Mouse (Mus musculus): ENCODE results near the gene Cbln3. TPM values are rescaled to one million over a fixed set of nuclear protein-coding genes. Genes with fewer than 3 reads are reported as not detected.
A peak's percentile ranks its signal among the peaks of the same experiment; 100 is the strongest.

Gene Cbln3
- total and polyA plus RNA-seq, 2 experiments from 2014 or later: 0.68 to 0.73 TPM

GRCm38 (mm10) chr14:55918240-55919082, 34.3 kb upstream of the Cbln3 start:
- H3K27me3 ChIP-seq (ENCODE audit: control insufficient read depth, insufficient read depth, low read length): no peaks in the 10 kb centered on the region
- ATAC-seq (ENCODE audit: insufficient read depth, low read depth) (peak; percentile 69), DNase-seq (ENCODE audit: low spot score) (peak; percentile 86)
- no peaks in the 10 kb centered on the region for H3K36me3 ChIP-seq (replicated peaks; ENCODE audit: control insufficient read depth, insufficient read depth, low read length)
- no peaks in the 10 kb centered on the region for H3K9me3 ChIP-seq (replicated peaks; ENCODE audit: control insufficient read depth, low read length)
- H3K4me3 ChIP-seq (ENCODE audit: low read depth, low read length): no peak overlapping the region
- no peak overlapping the region for H3K4me2 ChIP-seq (ENCODE audit: low read depth, low read length)
- TF ChIP-seq CTCF (IDR thresholded peaks at IDR 0.05; ENCODE audit: low read depth): peak; percentile 95
- no peak for TF ChIP-seq EP300 (IDR thresholded peaks at IDR 0.05; ENCODE audit: low read depth)
- no peak overlapping the region for H3K9ac ChIP-seq (replicated peaks; ENCODE audit: low read depth, low read length)
- no peaks in the 10 kb centered on the region for H3K4me1 ChIP-seq (ENCODE audit: control insufficient read depth, insufficient read depth)
- 38% methylated on average over 14 of the region's 14 CpGs for WGBS
- H3K27ac ChIP-seq (ENCODE audit: low read depth): no peak overlapping the region

GRCm38 (mm10) chr14:55913406-55913805, 29.2 kb upstream of the Cbln3 start:
- no peak for ATAC-seq (ENCODE audit: insufficient read depth, low read depth)
- WGBS: 50% methylated on average over 4 of the region's 4 CpGs
- H3K4me2 ChIP-seq (ENCODE audit: low read depth, low read length): no peak overlapping the region

GRCm38 (mm10) chr14:55905518-55905917, 21.3 kb upstream of the Cbln3 start:
- Histone ChIP-seq H3K9ac (replicated peaks; ENCODE audit: low read depth, low read length) (no peak overlapping the region), H3K27ac (ENCODE audit: low read depth) (no peak overlapping the region), H3K9me3 (replicated peaks; ENCODE audit: control insufficient read depth, low read length) (no peaks in the 10 kb centered on the region), H3K4me3 (ENCODE audit: low read depth, low read length) (no peak overlapping the region), H3K4me2 (ENCODE audit: low read depth, low read length) (no peak overlapping the region), H3K36me3 (replicated peaks; ENCODE audit: control insufficient read depth, insufficient read depth, low read length) (no peaks in the 10 kb centered on the region), H3K27me3 (ENCODE audit: control insufficient read depth, insufficient read depth, low read length) (no peaks in the 10 kb centered on the region), H3K4me1 (ENCODE audit: control insufficient read depth, insufficient read depth) (peaks cover 4% of the 10 kb centered on the region)
- TF ChIP-seq CTCF (IDR thresholded peaks at IDR 0.05; ENCODE audit: low read depth) (peak; percentile 45), EP300 (IDR thresholded peaks at IDR 0.05; ENCODE audit: low read depth) (no peak)
- DNase-seq (ENCODE audit: low spot score) (no peak), ATAC-seq (ENCODE audit: insufficient read depth, low read depth) (no peak)
- 0% methylated on average over 1 of the region's 1 CpGs for WGBS

More at GRCm38 (mm10) chr14:55913406-55913805, 29.2 kb upstream of the Cbln3 start:
- Histone ChIP-seq H3K27ac (ENCODE audit: low read depth) (no peak overlapping the region), H3K9me3 (replicated peaks; ENCODE audit: control insufficient read depth, low read length) (no peaks in the 10 kb centered on the region), H3K27me3 (ENCODE audit: control insufficient read depth, insufficient read depth, low read length) (no peaks in the 10 kb centered on the region), H3K36me3 (replicated peaks; ENCODE audit: control insufficient read depth, insufficient read depth, low read length) (no peaks in the 10 kb centered on the region), H3K4me3 (ENCODE audit: low read depth, low read length) (no peak overlapping the region), H3K9ac (replicated peaks; ENCODE audit: low read depth, low read length) (no peak overlapping the region), H3K4me1 (ENCODE audit: control insufficient read depth, insufficient read depth) (no peaks in the 10 kb centered on the region)
- no peak for DNase-seq (ENCODE audit: low spot score)
- TF ChIP-seq EP300 (IDR thresholded peaks at IDR 0.05; ENCODE audit: low read depth) (no peak), CTCF (IDR thresholded peaks at IDR 0.05; ENCODE audit: low read depth) (no peak)

- peak overlapping the region; percentile 57 for H3K4me3 ChIP-seq (ENCODE audit: low read depth, low read length)
- H3K36me3 ChIP-seq (replicated peaks; ENCODE audit: control insufficient read depth, insufficient read depth, low read length): peaks cover 22% of the 10 kb centered on the region
- TF ChIP-seq EP300 (IDR thresholded peaks at IDR 0.05; ENCODE audit: low read depth) (no peak), CTCF (IDR thresholded peaks at IDR 0.05; ENCODE audit: low read depth) (no peak)
- H3K4me2 ChIP-seq (ENCODE audit: low read depth, low read length): peak overlapping the region; percentile 85
- DNase-seq (ENCODE audit: low spot score): no peak
- H3K9ac ChIP-seq (replicated peaks; ENCODE audit: low read depth, low read length): peak overlapping the region; percentile 80
- H3K27me3 ChIP-seq (ENCODE audit: control insufficient read depth, insufficient read depth, low read length): no peaks in the 10 kb centered on the region
- peak overlapping the region; percentile 83 for H3K27ac ChIP-seq (ENCODE audit: low read depth)
- peaks cover 6% of the 10 kb centered on the region for H3K4me1 ChIP-seq (ENCODE audit: control insufficient read depth, insufficient read depth)
- 0 out of 2 replicates have a peak, but pooled peaks have one; percentile 5 for ATAC-seq (ENCODE audit: insufficient read depth, low read depth)
- WGBS: 10% methylated on average over 12 of the region's 12 CpGs
- no peaks in the 10 kb centered on the region for H3K9me3 ChIP-seq (replicated peaks; ENCODE audit: control insufficient read depth, low read length)
Observed at GRCm38 (mm10) chr14:55900414-55900755, 16.2 kb upstream of the Cbln3 start.

GRCm38 (mm10) chr14:55899701-55900413, 15.7 kb upstream of the Cbln3 start, which contains the start of gene Sdr39u1:
Gene Sdr39u1, minus strand, starts transcription at chr14:55900293.
- under 1% methylated on average over 39 of the region's 39 CpGs for WGBS
- peak within 1 kb of the TSS; percentile 57 for H3K4me3 ChIP-seq (ENCODE audit: low read depth, low read length)

More at GRCm38 (mm10) chr14:55899701-55900413, 15.7 kb upstream of the Cbln3 start, which contains the start of gene Sdr39u1:
- Histone ChIP-seq H3K9ac (replicated peaks; ENCODE audit: low read depth, low read length) (peak within 1 kb of the TSS; percentile 80), H3K27me3 (ENCODE audit: control insufficient read depth, insufficient read depth, low read length) (no peaks in the 10 kb centered on the region), H3K27ac (ENCODE audit: low read depth) (peak within 1 kb of the TSS; percentile 83), H3K4me1 (ENCODE audit: control insufficient read depth, insufficient read depth) (peaks cover 6% of the 10 kb centered on the region), H3K4me2 (ENCODE audit: low read depth, low read length) (peak within 1 kb of the TSS; percentile 85), H3K36me3 (replicated peaks; ENCODE audit: control insufficient read depth, insufficient read depth, low read length) (peaks cover 27% of the 10 kb centered on the region), H3K9me3 (replicated peaks; ENCODE audit: control insufficient read depth, low read length) (no peaks in the 10 kb centered on the region)
- DNase-seq (ENCODE audit: low spot score) (peak; percentile 92), ATAC-seq (ENCODE audit: insufficient read depth, low read depth) (peak; percentile 96)
- no peak for TF ChIP-seq EP300 (IDR thresholded peaks at IDR 0.05; ENCODE audit: low read depth)
- TF ChIP-seq CTCF (IDR thresholded peaks at IDR 0.05; ENCODE audit: low read depth): no peak
